Mouse (Mus musculus): ENCODE measurements around the gene Abhd6. TPM values are rescaled to one million over a fixed set of nuclear protein-coding genes. Genes with fewer than 3 reads are reported as not detected.

Gene Abhd6
- polyA plus RNA-seq, 1 experiment from 2014 or later: 21.0 TPM

DNA sequence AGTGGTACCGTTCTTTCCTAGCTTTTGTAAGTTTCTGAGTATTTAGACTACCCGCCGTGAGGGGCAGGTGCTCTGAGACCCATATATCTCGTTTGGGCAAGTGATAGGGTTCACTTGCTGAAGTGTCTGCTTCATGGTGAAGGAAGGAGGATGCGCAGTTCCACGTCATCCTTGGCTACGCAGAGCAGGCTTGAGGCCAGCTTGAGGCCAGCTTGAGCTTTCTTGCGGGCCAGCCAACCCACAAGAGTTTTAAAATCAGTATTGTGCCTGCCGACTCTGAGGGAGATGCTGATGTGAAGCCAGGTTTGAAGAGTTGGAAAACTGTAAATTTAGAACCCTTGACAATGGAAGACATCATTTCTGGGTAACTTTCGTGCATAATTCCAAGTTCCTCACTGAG is 5.2 kb downstream of the Abhd6 start:
- Histone ChIP-seq H3K4me1 (ENCODE audit: control insufficient read depth, insufficient read depth, low read length) (no peaks in the 10 kb centered on the region), H3K4me2 (ENCODE audit: low read depth, low read length) (no peak overlapping the region), H3K9ac (replicated peaks; ENCODE audit: low read length) (no peak overlapping the region), H3K4me3 (ENCODE audit: low read depth, low read length) (no peak overlapping the region), H3K36me3 (replicated peaks; ENCODE audit: control insufficient read depth, insufficient read depth, low read depth, low read length) (no peaks in the 10 kb centered on the region), H3K27me3 (ENCODE audit: control insufficient read depth, insufficient read depth, low read length) (no peaks in the 10 kb centered on the region; the same call in 1 of the 2 replicates), H3K9me3 (replicated peaks; ENCODE audit: control insufficient read depth, low read length) (no peaks in the 10 kb centered on the region), H3K27ac (replicated peaks; ENCODE audit: low read depth, low read length) (no peak overlapping the region)
- DNase-seq (ENCODE audit: low spot score) (no peak), ATAC-seq (replicated peaks; ENCODE audit: insufficient number of reproducible peaks, low FRiP score, low TSS enrichment, low read depth) (no peak)
- 89% methylated on average over 10 of the region's 10 CpGs for WGBS

- Histone ChIP-seq H3K4me2 (ENCODE audit: low read depth, low read length) (no peak overlapping the region), H3K36me3 (replicated peaks; ENCODE audit: control insufficient read depth, insufficient read depth, low read depth, low read length) (no peaks in the 10 kb centered on the region), H3K4me1 (ENCODE audit: control insufficient read depth, insufficient read depth, low read length) (no peaks in the 10 kb centered on the region), H3K27ac (replicated peaks; ENCODE audit: low read depth, low read length) (no peak overlapping the region), H3K9me3 (replicated peaks; ENCODE audit: control insufficient read depth, low read length) (no peaks in the 10 kb centered on the region), H3K27me3 (ENCODE audit: control insufficient read depth, insufficient read depth, low read length) (no peaks in the 10 kb centered on the region), H3K9ac (replicated peaks; ENCODE audit: low read length) (no peak overlapping the region), H3K4me3 (ENCODE audit: low read depth, low read length) (no peak overlapping the region)
- 85% methylated on average over 2 of the region's 2 CpGs for WGBS
- ATAC-seq (replicated peaks; ENCODE audit: insufficient number of reproducible peaks, low FRiP score, low TSS enrichment, low read depth) (no peak), DNase-seq (ENCODE audit: low spot score) (no peak)
Observed at GRCm38 (mm10) chr14:8011297-8011696, 8.6 kb downstream of the Abhd6 start.

GRCm38 (mm10) chr14:8011938-8012337 is 9.2 kb downstream of the Abhd6 start:
- Histone ChIP-seq H3K4me1 (ENCODE audit: control insufficient read depth, insufficient read depth, low read length) (no peaks in the 10 kb centered on the region), H3K4me2 (ENCODE audit: low read depth, low read length) (no peak overlapping the region), H3K9ac (replicated peaks; ENCODE audit: low read length) (no peak overlapping the region), H3K36me3 (replicated peaks; ENCODE audit: control insufficient read depth, insufficient read depth, low read depth, low read length) (no peaks in the 10 kb centered on the region), H3K4me3 (ENCODE audit: low read depth, low read length) (no peak overlapping the region), H3K9me3 (replicated peaks; ENCODE audit: control insufficient read depth, low read length) (no peaks in the 10 kb centered on the region), H3K27ac (replicated peaks; ENCODE audit: low read depth, low read length) (no peak overlapping the region), H3K27me3 (ENCODE audit: control insufficient read depth, insufficient read depth, low read length) (no peaks in the 10 kb centered on the region)
- WGBS: 74% methylated on average over 6 of the region's 6 CpGs
- ATAC-seq (replicated peaks; ENCODE audit: insufficient number of reproducible peaks, low FRiP score, low TSS enrichment, low read depth) (no peak), DNase-seq (ENCODE audit: low spot score) (no peak)

GRCm38 (mm10) chr14:8015756-8016155 is 13.1 kb downstream of the Abhd6 start:
- no peak for ATAC-seq (replicated peaks; ENCODE audit: insufficient number of reproducible peaks, low FRiP score, low TSS enrichment, low read depth)

DNA sequence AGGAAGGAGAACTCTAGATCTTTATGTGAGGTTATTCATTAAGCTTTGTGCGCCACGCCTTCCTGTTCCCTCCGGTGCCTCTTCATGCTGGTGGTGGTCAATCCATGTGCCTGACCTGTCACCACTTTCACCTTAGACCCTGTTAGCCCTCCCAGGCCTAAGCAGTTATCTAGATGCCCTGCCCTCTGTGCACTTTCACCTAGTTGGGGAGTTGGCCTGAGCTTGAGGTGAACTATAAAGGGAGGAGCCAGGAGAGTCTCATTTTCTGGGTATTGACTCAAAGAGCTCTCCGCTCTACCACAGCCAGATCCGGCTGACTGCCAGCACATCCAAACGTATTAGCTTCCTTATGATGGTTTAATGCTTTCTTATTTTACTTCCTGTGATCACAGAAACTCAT is 13.6 kb downstream of the Abhd6 start:
- H3K27me3 ChIP-seq (ENCODE audit: control insufficient read depth, insufficient read depth, low read length): no peaks in the 10 kb centered on the region
- H3K9ac ChIP-seq (replicated peaks; ENCODE audit: low read length): no peak overlapping the region
- no peaks in the 10 kb centered on the region for H3K36me3 ChIP-seq (replicated peaks; ENCODE audit: control insufficient read depth, insufficient read depth, low read depth, low read length)
- no peak overlapping the region for H3K27ac ChIP-seq (replicated peaks; ENCODE audit: low read depth, low read length)
- H3K4me2 ChIP-seq (ENCODE audit: low read depth, low read length): no peak overlapping the region
- H3K4me3 ChIP-seq (ENCODE audit: low read depth, low read length): no peak overlapping the region
- WGBS: 86% methylated on average over 6 of the region's 6 CpGs
- H3K4me1 ChIP-seq (ENCODE audit: control insufficient read depth, insufficient read depth, low read length): no peaks in the 10 kb centered on the region
- H3K9me3 ChIP-seq (replicated peaks; ENCODE audit: control insufficient read depth, low read length): no peaks in the 10 kb centered on the region
- ATAC-seq (replicated peaks; ENCODE audit: insufficient number of reproducible peaks, low FRiP score, low TSS enrichment, low read depth) (no peak), DNase-seq (ENCODE audit: low spot score) (no peak)

More at GRCm38 (mm10) chr14:8015756-8016155, 13.1 kb downstream of the Abhd6 start:
- Histone ChIP-seq H3K4me2 (ENCODE audit: low read depth, low read length) (no peak overlapping the region), H3K36me3 (replicated peaks; ENCODE audit: control insufficient read depth, insufficient read depth, low read depth, low read length) (no peaks in the 10 kb centered on the region), H3K27me3 (ENCODE audit: control insufficient read depth, insufficient read depth, low read length) (no peaks in the 10 kb centered on the region), H3K27ac (replicated peaks; ENCODE audit: low read depth, low read length) (no peak overlapping the region), H3K9ac (replicated peaks; ENCODE audit: low read length) (no peak overlapping the region), H3K4me3 (ENCODE audit: low read depth, low read length) (no peak overlapping the region), H3K9me3 (replicated peaks; ENCODE audit: control insufficient read depth, low read length) (no peaks in the 10 kb centered on the region), H3K4me1 (ENCODE audit: control insufficient read depth, insufficient read depth, low read length) (no peaks in the 10 kb centered on the region)
- 93% methylated on average over 6 of the region's 6 CpGs for WGBS
- no peak for DNase-seq (ENCODE audit: low spot score)

DNA sequence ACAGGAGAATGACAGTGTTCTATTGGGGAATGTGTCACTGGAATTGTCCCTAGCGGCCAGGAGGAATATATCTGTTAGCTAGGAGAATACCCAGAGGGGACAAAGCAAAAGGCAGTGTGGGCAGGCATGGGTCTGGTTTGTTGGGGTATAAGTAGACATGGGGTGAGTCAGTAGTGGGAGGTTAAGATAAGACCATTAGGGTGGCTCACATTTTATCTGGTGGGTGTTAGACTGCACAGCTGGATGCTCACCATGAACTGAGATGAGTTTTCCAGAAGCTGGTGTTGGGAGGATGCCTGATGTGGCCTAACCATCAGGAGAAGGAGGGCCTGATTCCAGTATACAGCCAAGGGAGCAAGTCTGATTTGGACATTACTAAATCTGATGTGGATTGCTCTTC is 14.2 kb downstream of the Abhd6 start:
- no peak overlapping the region for H3K4me2 ChIP-seq (ENCODE audit: low read depth, low read length)
- H3K9me3 ChIP-seq (replicated peaks; ENCODE audit: control insufficient read depth, low read length): no peaks in the 10 kb centered on the region
- no peaks in the 10 kb centered on the region for H3K27me3 ChIP-seq (ENCODE audit: control insufficient read depth, insufficient read depth, low read length)
- DNase-seq (ENCODE audit: low spot score) (no peak), ATAC-seq (replicated peaks; ENCODE audit: insufficient number of reproducible peaks, low FRiP score, low TSS enrichment, low read depth) (no peak)
- H3K36me3 ChIP-seq (replicated peaks; ENCODE audit: control insufficient read depth, insufficient read depth, low read depth, low read length): no peaks in the 10 kb centered on the region
- WGBS: 72% methylated on average over 1 of the region's 1 CpGs
- no peaks in the 10 kb centered on the region for H3K4me1 ChIP-seq (ENCODE audit: control insufficient read depth, insufficient read depth, low read length)
- no peak overlapping the region for H3K4me3 ChIP-seq (ENCODE audit: low read depth, low read length)
- H3K27ac ChIP-seq (replicated peaks; ENCODE audit: low read depth, low read length): no peak overlapping the region
- no peak overlapping the region for H3K9ac ChIP-seq (replicated peaks; ENCODE audit: low read length)

- no peak overlapping the region for H3K27ac ChIP-seq (replicated peaks; ENCODE audit: low read depth, low read length)
- H3K9me3 ChIP-seq (replicated peaks; ENCODE audit: control insufficient read depth, low read length): no peaks in the 10 kb centered on the region
- H3K36me3 ChIP-seq (replicated peaks; ENCODE audit: control insufficient read depth, insufficient read depth, low read depth, low read length): no peaks in the 10 kb centered on the region
- DNase-seq (ENCODE audit: low spot score) (no peak), ATAC-seq (replicated peaks; ENCODE audit: insufficient number of reproducible peaks, low FRiP score, low TSS enrichment, low read depth) (no peak)
- no peaks in the 10 kb centered on the region for H3K4me1 ChIP-seq (ENCODE audit: control insufficient read depth, insufficient read depth, low read length)
- 91% methylated on average over 1 of the region's 1 CpGs for WGBS
- H3K4me3 ChIP-seq (ENCODE audit: low read depth, low read length): no peak overlapping the region
- no peak overlapping the region for H3K4me2 ChIP-seq (ENCODE audit: low read depth, low read length)
- H3K9ac ChIP-seq (replicated peaks; ENCODE audit: low read length): no peak overlapping the region
- H3K27me3 ChIP-seq (ENCODE audit: control insufficient read depth, insufficient read depth, low read length): no peaks in the 10 kb centered on the region
Observed at GRCm38 (mm10) chr14:8020011-8020410, 17.3 kb downstream of the Abhd6 start.

- Histone ChIP-seq H3K4me2 (ENCODE audit: low read depth, low read length) (no peak overlapping the region), H3K4me3 (ENCODE audit: low read depth, low read length) (no peak overlapping the region), H3K27me3 (ENCODE audit: control insufficient read depth, insufficient read depth, low read length) (no peaks in the 10 kb centered on the region), H3K9ac (replicated peaks; ENCODE audit: low read length) (no peak overlapping the region), H3K36me3 (replicated peaks; ENCODE audit: control insufficient read depth, insufficient read depth, low read depth, low read length) (no peaks in the 10 kb centered on the region), H3K9me3 (replicated peaks; ENCODE audit: control insufficient read depth, low read length) (no peaks in the 10 kb centered on the region), H3K27ac (replicated peaks; ENCODE audit: low read depth, low read length) (no peak overlapping the region), H3K4me1 (ENCODE audit: control insufficient read depth, insufficient read depth, low read length) (no peaks in the 10 kb centered on the region)
- DNase-seq (ENCODE audit: low spot score) (no peak), ATAC-seq (replicated peaks; ENCODE audit: insufficient number of reproducible peaks, low FRiP score, low TSS enrichment, low read depth) (no peak)
- WGBS: 93% methylated on average over 7 of the region's 7 CpGs
Observed at GRCm38 (mm10) chr14:8020546-8020945, 17.8 kb downstream of the Abhd6 start.

All from embryonic facial prominence, embryonic 11.5 days (tissue).